Mouse (Mus musculus) heart, postnatal 0 days (tissue): ENCODE measurements at regions not wholly inside any gene's neighbourhood (a gene's known extent, or its start where the extent isn't known, plus 50 kb on each side); places are given as distances from the start of the nearest gene placed in this dataset.

Experiments used
- CTCF ChIP-seq: IDR thresholded peaks from 2 replicates; pipeline ENCODE4 v1.5.1; 2016; ENCODE audit warnings: antibody characterized with exemption, control low read depth, low read depth
- EP300 ChIP-seq: IDR thresholded peaks from 2 replicates; pipeline ENCODE4 v1.6.1; 2016; ENCODE audit warnings: antibody characterized with exemption, low read depth

DNA sequence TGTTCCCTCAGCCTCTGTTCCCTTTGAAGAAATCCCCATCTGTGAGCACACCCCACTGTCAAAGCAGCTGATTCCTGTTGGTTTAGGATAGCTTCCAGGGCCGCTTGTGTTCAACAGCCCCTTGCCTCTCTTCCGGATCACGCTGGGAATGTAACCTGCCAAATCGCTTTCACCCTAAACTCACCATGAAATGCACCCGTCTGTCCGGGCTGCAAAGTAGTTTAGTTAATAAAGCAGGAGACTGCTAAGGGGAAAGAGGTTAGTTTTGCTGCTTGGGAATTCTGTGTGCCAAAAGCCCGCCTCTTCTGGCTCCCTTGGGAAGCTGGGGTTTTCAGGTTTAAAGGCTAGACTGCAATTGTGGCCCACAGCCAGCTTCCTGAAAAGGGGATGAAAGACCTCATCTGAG lies 1278.9 kb downstream of the Gsdmc2 start:
- TF ChIP-seq CTCF = no peak
- no peak for TF ChIP-seq EP300
